Mouse (Mus musculus) fat pad, adult 2 months (tissue): ENCODE results near the gene Trnt1.

Experiments
- DNase-seq: peaks from one replicate; pipeline ENCODE4 v3.0.0-alpha.2; 2011; ENCODE audit warnings: low read depth, low spot score; ENCODE audit errors: extremely low read depth

Gene Trnt1

GRCm38 (mm10) chr6:106770046-106770445 lies 1.1 kb downstream of the Trnt1 start:
- no peak for DNase-seq

GRCm38 (mm10) chr6:106787138-106787537 lies 18.2 kb downstream of the Trnt1 start:
- no peak for DNase-seq

- DNase-seq = no peak
These were observed 22.5 kb downstream of the Trnt1 start for GRCm38 (mm10) chr6:106791429-106791828.

GRCm38 (mm10) chr6:106792486-106792885 lies 23.6 kb downstream of the Trnt1 start:
- DNase-seq = no peak

- DNase-seq = no peak
These were observed 24.2 kb downstream of the Trnt1 start for GRCm38 (mm10) chr6:106793088-106793487.

- DNase-seq = no peak
These were observed 24.7 kb downstream of the Trnt1 start for GRCm38 (mm10) chr6:106793621-106794020.

GRCm38 (mm10) chr6:106794094-106794814 lies 25.3 kb downstream of the Trnt1 start:
- DNase-seq = no peak

- no peak for DNase-seq
These were observed 30.7 kb downstream of the Trnt1 start, which contains the start of gene Crbn for GRCm38 (mm10) chr6:106799333-106800226. Gene Crbn, minus strand, starts transcription at chr6:106800077.

- no peak for DNase-seq
These were observed 31.3 kb downstream of the Trnt1 start for GRCm38 (mm10) chr6:106800227-106800557.

GRCm38 (mm10) chr6:106804904-106805303 lies 36.0 kb downstream of the Trnt1 start:
- no peak for DNase-seq

GRCm38 (mm10) chr6:106809161-106809560 lies 40.2 kb downstream of the Trnt1 start:
- DNase-seq = no peak

GRCm38 (mm10) chr6:106810686-106811085 lies 41.8 kb downstream of the Trnt1 start:
- DNase-seq = no peak

- no peak for DNase-seq
These were observed 50.3 kb downstream of the Trnt1 start for GRCm38 (mm10) chr6:106819246-106819645.

- no peak for DNase-seq
These were observed 51.0 kb downstream of the Trnt1 start for GRCm38 (mm10) chr6:106819906-106820305.

GRCm38 (mm10) chr6:106820566-106820965 lies 51.6 kb downstream of the Trnt1 start:
- DNase-seq = no peak

GRCm38 (mm10) chr6:106822329-106822728 lies 53.4 kb downstream of the Trnt1 start:
- no peak for DNase-seq
